Mouse (Mus musculus) embryonic facial prominence, embryonic 14.5 days (tissue): ENCODE data around the gene Vps13d. TPM values are rescaled to one million over a fixed set of nuclear protein-coding genes. Genes with fewer than 3 reads are reported as not detected.

Source experiments
- ATAC-seq: fragments of 200-750 bp; cut with Nextera tagmentation; 2 replicates; pipeline ENCODE4 v1.8.0; 2017; ENCODE audit warnings: low read depth, moderate number of reproducible peaks, moderate TSS enrichment
- DNase-seq: peaks from one replicate; pipeline ENCODE4 v3.0.0-alpha.2; 2015; ENCODE audit warnings: low spot score
- H3K27ac ChIP-seq: fragments of 300-500 bp; sonication (generic); replicated peaks from 2 replicates; pipeline ENCODE4 v1.5.1; 2014; ENCODE audit warnings: low read depth, mild to moderate bottlenecking, low read length, moderate library complexity
- H3K27me3 ChIP-seq: fragments of 300-500 bp; sonication (generic); replicated peaks from 2 replicates; pipeline ENCODE4 v1.6.1; 2014; ENCODE audit warnings: low read length; ENCODE audit not compliant: control insufficient read depth, insufficient read depth
- H3K36me3 ChIP-seq: fragments of 300-500 bp; sonication (generic); 2 replicates; pipeline ENCODE4 v1.6.1; 2014; ENCODE audit warnings: low read length, mixed read lengths; ENCODE audit not compliant: control insufficient read depth, insufficient read depth
- H3K4me1 ChIP-seq: fragments of 300-500 bp; sonication (generic); 2 replicates; pipeline ENCODE4 v1.6.1; 2014; ENCODE audit warnings: antibody characterized with exemption, low read length; ENCODE audit not compliant: control insufficient read depth, insufficient read depth
- H3K4me2 ChIP-seq: fragments of 300-500 bp; sonication (generic); 2 replicates; pipeline ENCODE4 v1.6.1; 2014; ENCODE audit warnings: low read depth, mild to moderate bottlenecking, low read length, moderate library complexity, mixed read lengths
- H3K4me3 ChIP-seq: fragments of 300-500 bp; sonication (generic); 2 replicates; pipeline ENCODE4 v1.5.1; 2014; ENCODE audit warnings: low read depth, mild to moderate bottlenecking, low read length
- H3K9ac ChIP-seq: fragments of 300-500 bp; sonication (generic); 2 replicates; pipeline ENCODE4 v1.6.1; 2014; ENCODE audit warnings: low read depth, mild to moderate bottlenecking, low read length, moderate library complexity, mixed read lengths
- H3K9me3 ChIP-seq: fragments of 300-500 bp; sonication (generic); 2 replicates; pipeline ENCODE4 v1.6.1; 2016; ENCODE audit warnings: low read length; ENCODE audit not compliant: control insufficient read depth
- WGBS: fragments of 180-500 bp; shearing (Covaris S2); extraction: QIAGEN DNeasy Blood & Tissue Kit; methylation state at CpG from one replicate; pipeline ENCODE4 v1.1.7; 2014; 5-methylcytosine and 5-hydroxymethylcytosine counted together
- polyA plus RNA-seq: library from polyadenylated mRNA; unstranded; fragments of >200 nt; fragmentation: Nextera tagmentation; extraction: Ambion mirVana; gene quantifications from 2 replicates; pipeline ENCODE4 v1.2.1, GENCODE M21; 2014

Vps13d gene
- polyA plus RNA-seq, 1 experiment from 2014 or later, result 14.5 TPM

DNA sequence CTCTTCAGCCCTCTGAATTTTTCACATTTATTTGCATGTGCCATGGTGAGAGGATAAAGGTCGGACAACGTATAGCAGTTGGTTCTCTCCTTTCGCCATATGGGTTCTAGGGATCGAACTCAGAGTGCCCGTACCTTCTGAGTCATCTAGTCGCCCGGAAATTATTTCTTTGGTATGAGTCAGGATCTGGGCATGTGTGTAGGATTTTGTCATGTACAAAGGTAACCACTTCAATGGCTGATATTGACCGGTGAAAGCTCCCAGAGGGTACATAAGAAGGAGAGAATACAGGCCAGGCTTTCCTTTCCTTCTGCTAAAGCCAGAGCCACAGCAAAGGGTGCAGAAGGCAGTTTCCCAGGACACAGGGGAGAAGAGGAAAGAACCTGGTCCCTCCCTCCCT lies 10.0 kb upstream of the Vps13d start:
- Histone ChIP-seq H3K4me1 (no peaks in the 10 kb centered on the region; the same call in 1 of the 2 replicates), H3K4me2 (no peak overlapping the region), H3K27me3 (no peaks in the 10 kb centered on the region), H3K4me3 (no peak overlapping the region), H3K36me3 (no peaks in the 10 kb centered on the region), H3K9me3 (no peaks in the 10 kb centered on the region), H3K9ac (no peak overlapping the region), H3K27ac (no peak overlapping the region)
- 82% methylated on average over 8 of the region's 8 CpGs for WGBS
- DNase-seq, result no peak
- ATAC-seq, result no peak

DNA sequence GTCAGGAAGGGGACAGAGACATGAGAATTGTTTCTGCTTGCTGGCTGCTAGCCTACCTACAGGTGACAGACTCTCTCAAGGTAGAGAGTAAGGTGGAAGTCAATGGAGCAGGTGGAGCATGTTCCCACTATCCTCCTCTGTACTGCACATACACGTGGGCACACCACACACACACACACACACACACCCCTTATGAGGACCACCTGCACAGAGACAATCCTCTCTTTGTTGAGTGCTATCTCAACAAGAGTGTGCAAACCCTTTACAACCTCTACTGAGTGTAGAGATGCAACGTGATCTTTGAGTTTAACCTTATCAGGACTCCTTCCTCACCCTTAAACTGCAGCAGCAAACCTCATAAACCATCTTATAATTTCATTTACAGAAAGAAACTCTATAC lies 8.5 kb upstream of the Vps13d start:
- H3K9me3 ChIP-seq, result no peaks in the 10 kb centered on the region
- H3K4me2 ChIP-seq, result no peak overlapping the region
- DNase-seq (no peak), ATAC-seq (no peak)
- no peak overlapping the region for H3K27ac ChIP-seq
- no peak overlapping the region for H3K9ac ChIP-seq
- WGBS, result 75% methylated on average over 2 of the region's 2 CpGs
- no peaks in the 10 kb centered on the region for H3K27me3 ChIP-seq
- H3K4me1 ChIP-seq, result no peaks in the 10 kb centered on the region; the same call in 1 of the 2 replicates
- no peak overlapping the region for H3K4me3 ChIP-seq
- no peaks in the 10 kb centered on the region for H3K36me3 ChIP-seq

DNA sequence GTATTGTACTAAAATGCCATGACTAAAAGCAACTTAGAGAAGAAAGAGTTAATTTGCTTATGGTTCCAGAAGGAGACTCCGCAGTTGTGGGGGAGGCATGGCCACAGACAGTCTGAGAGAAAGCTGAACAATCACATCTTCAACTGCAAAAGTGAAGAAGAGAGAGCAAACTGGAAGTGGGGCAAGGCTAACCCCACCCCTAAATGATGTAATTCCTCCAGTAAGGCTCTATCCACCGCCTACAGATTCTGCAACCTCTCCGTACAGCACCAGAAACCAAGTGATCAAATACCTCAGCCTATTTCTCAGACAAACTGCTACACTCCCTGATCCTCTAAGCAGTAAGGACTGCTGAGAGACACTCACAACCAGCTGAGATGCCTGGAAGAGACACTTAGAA lies 6.6 kb upstream of the Vps13d start:
- H3K27ac ChIP-seq, result no peak overlapping the region
- H3K9me3 ChIP-seq, result no peaks in the 10 kb centered on the region
- DNase-seq, result no peak
- H3K27me3 ChIP-seq, result no peaks in the 10 kb centered on the region
- H3K4me1 ChIP-seq, result no peaks in the 10 kb centered on the region; the same call in 1 of the 2 replicates
- no peak overlapping the region for H3K9ac ChIP-seq
- 81% methylated on average over 3 of the region's 3 CpGs for WGBS
- no peak overlapping the region for H3K4me2 ChIP-seq
- H3K36me3 ChIP-seq, result no peaks in the 10 kb centered on the region
- ATAC-seq, result no peak
- H3K4me3 ChIP-seq, result no peak overlapping the region

DNA sequence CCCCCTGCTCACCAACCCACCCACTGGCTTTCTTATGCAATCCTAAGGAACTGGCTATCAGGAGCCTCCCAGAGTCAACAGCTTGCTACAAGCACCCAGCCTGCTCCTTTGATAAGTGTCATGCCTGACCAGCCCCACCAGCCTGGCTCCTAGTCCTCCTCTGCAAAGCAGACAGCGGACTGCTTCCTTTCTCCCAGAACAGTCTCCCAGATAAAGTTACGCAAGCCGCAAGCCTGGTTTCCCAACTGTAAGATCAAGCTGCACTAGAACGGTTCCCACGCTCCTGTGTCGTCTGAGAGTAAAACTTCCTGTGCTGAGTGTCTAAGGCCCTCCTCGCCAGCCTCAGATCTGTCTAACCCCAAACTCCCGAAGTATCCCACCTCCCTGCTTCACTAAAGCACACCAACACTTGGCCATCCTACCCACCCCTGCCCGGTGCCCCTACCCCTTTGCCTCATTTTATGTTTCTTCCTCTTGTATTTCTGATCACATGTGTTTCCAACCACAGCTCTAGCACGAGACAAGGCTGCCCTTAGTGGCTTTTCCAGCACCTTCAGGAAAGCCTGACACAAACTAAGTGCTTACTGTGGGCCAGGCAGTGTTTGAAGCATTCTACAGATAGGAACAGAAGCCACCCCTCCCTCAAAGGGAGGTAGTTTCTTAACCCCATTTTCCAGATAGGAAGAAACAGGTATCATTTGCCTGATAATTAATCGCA lies 5.3 kb upstream of the Vps13d start:
- Histone ChIP-seq H3K9ac (no peak overlapping the region), H3K4me3 (no peak overlapping the region), H3K36me3 (no peaks in the 10 kb centered on the region), H3K27ac (no peak overlapping the region), H3K27me3 (no peaks in the 10 kb centered on the region), H3K4me1 (no peaks in the 10 kb centered on the region; the same call in 1 of the 2 replicates), H3K9me3 (no peaks in the 10 kb centered on the region), H3K4me2 (no peak overlapping the region)
- whole genome bisulfite sequencing, result 32% methylated on average over 11 of the region's 11 CpGs
- DNase-seq, result peak; percentile 51
- ATAC-seq, result peak; percentile 51; the same call in 1 of the 2 replicates

GRCm38 (mm10) chr4:145196586-145196985 lies 1.8 kb upstream of the Vps13d start:
- 82% methylated on average over 4 of the region's 4 CpGs for WGBS
- Histone ChIP-seq H3K9me3 (no peaks in the 10 kb centered on the region), H3K9ac (no peak overlapping the region), H3K27ac (no peak overlapping the region), H3K36me3 (no peaks in the 10 kb centered on the region), H3K4me3 (no peak overlapping the region), H3K4me2 (no peak overlapping the region), H3K4me1 (peaks cover 9% of the 10 kb centered on the region), H3K27me3 (no peaks in the 10 kb centered on the region)
- no peak for ATAC-seq
- DNase-seq, result no peak

DNA sequence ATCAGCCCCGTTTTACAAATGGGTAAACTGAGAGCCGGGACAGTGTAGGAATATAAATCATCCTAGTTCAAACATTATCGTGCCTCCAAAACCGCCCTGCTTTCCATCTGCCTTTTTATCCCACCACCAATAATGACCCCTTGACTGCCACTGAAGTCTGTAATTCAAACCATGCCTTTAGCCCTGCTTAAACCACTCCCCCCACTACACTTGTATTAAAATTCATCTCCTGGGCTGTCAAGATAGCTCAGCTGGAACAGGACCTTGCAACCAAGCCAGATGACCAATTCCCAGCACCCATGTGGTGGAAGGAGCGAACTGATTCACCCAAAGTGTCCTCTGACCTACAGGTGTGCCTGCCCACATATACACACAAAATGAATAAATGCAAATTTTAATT lies 367 bp upstream of the Vps13d start:
- Histone ChIP-seq H3K9ac (no peak overlapping the region), H3K36me3 (peaks cover 4% of the 10 kb centered on the region; the same call in 1 of the 2 replicates), H3K27me3 (no peaks in the 10 kb centered on the region), H3K4me1 (peaks cover 9% of the 10 kb centered on the region), H3K27ac (no peak overlapping the region), H3K4me2 (peak overlapping the region; percentile 94), H3K4me3 (peak overlapping the region; percentile 92), H3K9me3 (no peaks in the 10 kb centered on the region)
- DNase-seq (no peak), ATAC-seq (no peak; the same call in 1 of the 2 replicates)
- 18% methylated on average over 5 of the region's 5 CpGs for WGBS

DNA sequence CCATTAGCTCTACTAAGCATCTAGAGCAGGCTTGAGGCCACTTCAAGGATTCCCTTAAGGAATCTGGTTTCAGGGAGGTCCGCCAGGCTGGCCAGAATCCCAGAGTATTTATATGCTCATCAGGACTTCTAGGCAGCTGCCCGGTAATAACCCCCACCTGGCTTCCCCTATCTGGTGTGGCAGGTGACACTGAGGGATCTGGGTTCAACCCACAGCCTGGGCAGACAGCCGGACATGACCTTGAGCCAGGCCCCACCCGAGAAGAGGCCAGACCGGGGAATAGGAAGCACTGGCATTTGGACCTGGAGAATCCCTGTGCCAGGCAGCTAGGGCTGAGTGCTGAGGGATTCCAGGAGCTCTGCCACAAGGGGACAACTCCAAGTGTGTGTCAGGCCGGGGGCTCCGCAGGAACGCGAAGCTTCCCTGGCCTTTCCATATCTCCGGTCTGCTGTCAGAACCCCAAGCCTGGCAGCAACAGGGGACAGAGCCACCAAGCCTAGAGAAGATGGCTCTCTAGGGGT lies 754 bp downstream of the Vps13d start:
- peak overlapping the region; percentile 94 for H3K4me2 ChIP-seq
- peak overlapping the region; percentile 63 for H3K27ac ChIP-seq
- H3K27me3 ChIP-seq, result no peaks in the 10 kb centered on the region
- peak; percentile 79 for DNase-seq
- peaks cover 12% of the 10 kb centered on the region; the same call in 1 of the 2 replicates for H3K36me3 ChIP-seq
- H3K4me1 ChIP-seq, result peaks cover 9% of the 10 kb centered on the region
- peak; percentile 31 for ATAC-seq
- peak overlapping the region; percentile 92 for H3K4me3 ChIP-seq
- H3K9ac ChIP-seq, result peak overlapping the region; percentile 90
- 2% methylated on average over 10 of the region's 10 CpGs for WGBS
- no peaks in the 10 kb centered on the region for H3K9me3 ChIP-seq

- no peak for ATAC-seq
- H3K27ac ChIP-seq, result no peak overlapping the region; the same call in 1 of the 2 replicates
- WGBS, result 21% methylated on average over 3 of the region's 3 CpGs
Observed at GRCm38 (mm10) chr4:145193406-145193805, 1.4 kb downstream of the Vps13d start.

GRCm38 (mm10) chr4:145192686-145193085 lies 2.1 kb downstream of the Vps13d start:
- no peak overlapping the region for H3K4me3 ChIP-seq
- H3K4me2 ChIP-seq, result no peak overlapping the region
- peaks cover 9% of the 10 kb centered on the region for H3K4me1 ChIP-seq
- ATAC-seq, result no peak
- no peaks in the 10 kb centered on the region for H3K27me3 ChIP-seq
- no peak overlapping the region for H3K9ac ChIP-seq
- no peak for DNase-seq
- H3K36me3 ChIP-seq, result peaks cover 24% of the 10 kb centered on the region; the same call in 1 of the 2 replicates
- H3K27ac ChIP-seq, result no peak overlapping the region
- no peaks in the 10 kb centered on the region for H3K9me3 ChIP-seq

More at GRCm38 (mm10) chr4:145193406-145193805, 1.4 kb downstream of the Vps13d start:
- H3K36me3 ChIP-seq, result peaks cover 17% of the 10 kb centered on the region; the same call in 1 of the 2 replicates
- peak overlapping the region; percentile 90 for H3K9ac ChIP-seq
- H3K27me3 ChIP-seq, result no peaks in the 10 kb centered on the region
- no peak for DNase-seq
- peaks cover 9% of the 10 kb centered on the region for H3K4me1 ChIP-seq
- H3K4me2 ChIP-seq, result peak overlapping the region; percentile 94
- peak overlapping the region; percentile 92 for H3K4me3 ChIP-seq
- no peaks in the 10 kb centered on the region for H3K9me3 ChIP-seq
